Mouse (Mus musculus) bone marrow, adult 2 months (tissue): Measurements from ENCODE around the gene Zfp992. TPM values are rescaled to one million over a fixed set of nuclear protein-coding genes. Genes with fewer than 3 reads are reported as not detected.
"Not testable (repeated sequence)": the region's sequence is repeated elsewhere in the genome, so short reads cannot be mapped to it uniquely, and the experiment has no call there.

Source experiments
- H3K27ac ChIP-seq: fragments of 200-500 bp; 2 replicates; pipeline ENCODE4 v1.5.1; 2012; ENCODE audit warnings: low read depth, mild to moderate bottlenecking, control low read depth, inconsistent platforms, low read length; ENCODE audit not compliant: control insufficient read depth, poor library complexity, insufficient read depth
- H3K4me1 ChIP-seq: fragments of 200-500 bp; 2 replicates; pipeline ENCODE4 v1.6.1; 2011; ENCODE audit warnings: low read length; ENCODE audit not compliant: control insufficient read depth, insufficient read depth
- H3K4me3 ChIP-seq: fragments of 200-500 bp; replicated peaks from 2 replicates; pipeline ENCODE3; 2011; ENCODE audit warnings: mild to moderate bottlenecking, low read depth, low read length, control low read depth; ENCODE audit not compliant: control insufficient read depth
- CTCF ChIP-seq: fragments of 200-500 bp; IDR thresholded peaks from 2 replicates; pipeline ENCODE4 v1.5.1; 2011; ENCODE audit warnings: low read length, control low read depth; ENCODE audit not compliant: control insufficient read depth, insufficient read depth
- POLR2A ChIP-seq: fragments of 200-500 bp; IDR thresholded peaks from 2 replicates; pipeline ENCODE4 v1.6.1; 2011; ENCODE audit warnings: low read depth, mild to moderate bottlenecking, control low read depth, low read length, borderline replicate concordance; ENCODE audit not compliant: control insufficient read depth
- WGBS: fragments of 180-500 bp; shearing (Covaris S2); methylation state at CpG from one replicate; pipeline ENCODE4 v1.1.7; 2018; 5-methylcytosine and 5-hydroxymethylcytosine counted together
- polyA plus RNA-seq: library from polyadenylated mRNA; stranded (reverse); fragments of >200 nt; gene quantifications from 2 replicates; pipeline ENCODE4 v1.2.4, GENCODE M21; 2011; ENCODE audit warnings: low replicate concordance; ENCODE audit not compliant: missing spikeins, insufficient read depth, insufficient read length

Gene Zfp992
- polyA plus RNA-seq, 1 experiment: 10.0 TPM

GRCm38 (mm10) chr4:146454896-146455295 is 6.1 kb downstream of the Zfp992 start:
- Histone ChIP-seq H3K4me3 (no peak overlapping the region), H3K27ac (no peak overlapping the region), H3K4me1 (no peaks in the 10 kb centered on the region)
- WGBS: 37% methylated on average over 2 of the region's 2 CpGs
- TF ChIP-seq POLR2A: no peak
- TF ChIP-seq CTCF: no peak

GRCm38 (mm10) chr4:146455321-146455721 is 6.5 kb downstream of the Zfp992 start:
- WGBS: 84% methylated on average over 7 of the region's 7 CpGs
- TF ChIP-seq CTCF (no peak), POLR2A (no peak)
- no peak overlapping the region for H3K27ac ChIP-seq

GRCm38 (mm10) chr4:146456061-146456726 is 7.4 kb downstream of the Zfp992 start:
- WGBS: 58% methylated on average over 4 of the region's 4 CpGs
- no peak for TF ChIP-seq POLR2A
- TF ChIP-seq CTCF: no peak
- H3K4me1 ChIP-seq: no peaks in the 10 kb centered on the region
- H3K27ac ChIP-seq: no peak overlapping the region
- no peak overlapping the region for H3K4me3 ChIP-seq

More at GRCm38 (mm10) chr4:146455321-146455721, 6.5 kb downstream of the Zfp992 start:
- Histone ChIP-seq H3K4me1 (no peaks in the 10 kb centered on the region), H3K4me3 (no peak overlapping the region)

DNA sequence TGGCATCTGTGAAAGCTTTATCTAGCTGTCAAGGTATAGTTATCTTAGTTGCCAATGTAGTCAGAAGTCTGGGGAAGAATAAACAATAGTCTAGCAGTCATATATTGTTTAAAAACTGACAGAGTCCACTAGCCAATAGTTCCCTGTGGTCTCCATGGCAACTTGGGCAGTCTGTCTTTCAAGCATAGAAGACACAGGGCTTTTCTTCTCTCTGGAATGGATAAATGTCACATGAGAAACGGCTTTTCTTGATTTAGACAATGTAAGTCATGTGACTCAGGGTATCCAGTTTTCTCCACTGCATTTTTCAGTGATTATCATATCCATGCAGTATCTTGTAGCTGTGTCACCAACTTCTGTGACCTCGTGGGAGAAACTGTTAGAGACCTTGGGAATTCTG is 8.3 kb downstream of the Zfp992 start:
- no peak overlapping the region for H3K4me3 ChIP-seq
- no peak for TF ChIP-seq CTCF
- no peak for TF ChIP-seq POLR2A
- H3K4me1 ChIP-seq: no peaks in the 10 kb centered on the region
- H3K27ac ChIP-seq: no peak overlapping the region
- WGBS: 38% methylated on average over 2 of the region's 2 CpGs

- TF ChIP-seq CTCF (no peak), POLR2A (no peak)
- Histone ChIP-seq H3K4me1 (no peaks in the 10 kb centered on the region), H3K27ac (no peak overlapping the region), H3K4me3 (no peak overlapping the region)
- 55% methylated on average over 1 of the region's 1 CpGs for WGBS
Measured at GRCm38 (mm10) chr4:146457720-146458119, 8.9 kb downstream of the Zfp992 start.

- H3K4me3 ChIP-seq, H3K27ac ChIP-seq, H3K4me1 ChIP-seq: not testable (repeated sequence)
- 70% methylated on average over 5 of the region's 5 CpGs for WGBS
Measured at GRCm38 (mm10) chr4:146459822-146460221, 11.0 kb downstream of the Zfp992 start.

GRCm38 (mm10) chr4:146460685-146461084 is 11.9 kb downstream of the Zfp992 start:
- H3K4me1 ChIP-seq, H3K27ac ChIP-seq, H3K4me3 ChIP-seq: not testable (repeated sequence)
- WGBS: 71% methylated on average over 5 of the region's 5 CpGs

DNA sequence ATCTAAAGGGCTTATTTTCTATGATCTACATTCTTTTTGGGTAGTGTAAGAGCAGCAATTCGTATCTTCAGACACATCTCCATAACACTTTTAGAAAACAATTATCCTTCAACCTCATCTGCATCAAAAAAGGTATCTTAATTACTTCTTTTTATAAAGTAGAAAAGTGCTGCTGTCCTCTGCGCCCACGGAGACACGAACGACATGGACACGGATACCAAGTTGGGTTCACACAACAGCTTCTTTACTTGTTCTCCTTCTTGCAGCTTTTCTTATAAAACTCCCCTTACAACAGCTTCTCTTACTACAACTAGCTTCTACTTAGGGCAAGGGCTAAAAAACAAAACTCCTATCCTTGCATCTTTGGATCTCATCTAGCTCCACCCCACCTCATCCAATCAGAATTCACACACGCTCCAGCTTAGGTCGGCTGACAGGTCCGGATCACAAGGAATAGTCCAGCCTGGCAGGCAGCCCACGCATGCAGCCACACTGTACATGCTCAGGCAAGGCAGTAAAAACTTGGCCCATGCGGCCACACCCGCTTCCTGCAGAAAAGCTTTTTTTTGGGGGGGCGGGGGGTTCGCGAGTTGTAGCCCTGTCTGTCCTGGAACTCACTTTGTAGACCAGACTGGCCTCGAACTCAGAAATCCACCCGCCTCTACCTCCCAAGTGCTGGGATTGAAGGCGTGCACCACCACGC is 15.0 kb downstream of the Zfp992 start:
- not testable (repeated sequence) for H3K4me3 ChIP-seq, H3K27ac ChIP-seq, H3K4me1 ChIP-seq
- WGBS: 82% methylated on average over 19 of the region's 19 CpGs

DNA sequence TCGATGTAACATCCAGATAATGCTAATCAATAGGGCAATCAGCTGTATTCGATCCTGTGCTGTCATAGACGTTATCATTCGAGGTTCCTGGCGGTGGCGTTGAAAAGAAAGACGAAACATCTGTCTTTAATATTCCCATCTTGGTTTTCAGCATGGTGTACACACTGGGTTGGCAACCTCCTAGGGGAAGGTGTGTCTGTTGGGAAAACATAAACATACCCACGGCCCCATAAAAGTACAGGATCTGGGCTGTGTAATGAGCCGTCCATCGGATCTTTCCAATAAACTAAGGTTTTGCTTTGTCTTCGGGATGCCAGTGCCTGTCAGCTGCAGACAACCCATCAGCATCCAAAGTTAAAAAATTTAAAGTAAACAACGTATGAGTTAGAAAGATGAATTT is 21.2 kb downstream of the Zfp992 start:
- WGBS: 85% methylated on average over 11 of the region's 12 CpGs
- not testable (repeated sequence) for H3K4me3 ChIP-seq, H3K27ac ChIP-seq, H3K4me1 ChIP-seq

GRCm38 (mm10) chr4:146474181-146474580 is 25.4 kb downstream of the Zfp992 start:
- WGBS: no CpG with 5 or more reads among the region's 1 CpGs
- H3K4me3 ChIP-seq, H3K4me1 ChIP-seq, H3K27ac ChIP-seq: not testable (repeated sequence)

- H3K27ac ChIP-seq, H3K4me1 ChIP-seq, H3K4me3 ChIP-seq: not testable (repeated sequence)
- 63% methylated on average over 78 of the region's 94 CpGs for WGBS
Measured at GRCm38 (mm10) chr4:146474716-146475676, 26.2 kb downstream of the Zfp992 start.

DNA sequence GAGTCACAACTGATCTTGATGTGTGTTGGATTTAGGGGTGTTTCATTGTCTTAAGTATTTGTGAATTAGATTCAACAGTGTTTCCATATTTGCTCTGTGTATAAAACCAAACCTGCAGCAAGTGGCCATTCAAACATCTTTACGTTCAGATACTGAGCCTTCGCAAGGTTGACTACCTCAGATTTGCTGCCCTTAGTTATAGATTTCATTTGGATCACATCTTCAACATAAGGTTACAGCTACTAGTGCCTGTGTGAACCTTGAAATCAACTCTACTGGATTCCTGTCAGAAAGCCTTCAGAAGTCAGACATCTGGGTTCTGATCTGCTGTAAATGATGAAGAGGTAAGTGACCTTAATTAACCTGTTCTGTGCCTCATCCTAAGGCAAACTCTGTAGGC is 27.4 kb downstream of the Zfp992 start:
- not testable (repeated sequence) for H3K4me3 ChIP-seq, H3K4me1 ChIP-seq, H3K27ac ChIP-seq
- WGBS: 92% methylated on average over 2 of the region's 2 CpGs
